Mouse (Mus musculus) midbrain, embryonic 11.5 days (tissue): Measurements from ENCODE around the gene Mrpl9. TPM values are rescaled to one million over a fixed set of nuclear protein-coding genes. Genes with fewer than 3 reads are reported as not detected.
A peak's percentile ranks its signal among the peaks of the same experiment; 100 is the strongest.

ENCODE experiments used
- ATAC-seq: fragments of 200-750 bp; cut with Nextera tagmentation; 2 replicates; pipeline ENCODE4 v1.8.0; 2017; ENCODE audit warnings: moderate TSS enrichment, moderate library complexity; ENCODE audit not compliant: low FRiP score
- DNase-seq: peaks from one replicate; pipeline ENCODE4 v3.0.0; 2015; ENCODE audit warnings: low spot score; ENCODE audit errors: missing footprints
- H3K27ac ChIP-seq: fragments of 300-500 bp; sonication (generic); 2 replicates; pipeline ENCODE4 v1.5.1; 2014; ENCODE audit warnings: low read depth, low read length
- H3K27me3 ChIP-seq: fragments of 300-500 bp; sonication (generic); 2 replicates; pipeline ENCODE4 v1.6.1; 2014; ENCODE audit warnings: mild to moderate bottlenecking, low read length, moderate library complexity, mixed read lengths; ENCODE audit not compliant: control insufficient read depth, insufficient read depth
- H3K36me3 ChIP-seq: fragments of 300-500 bp; sonication (generic); 2 replicates; pipeline ENCODE4 v1.6.1; 2014; ENCODE audit warnings: mild to moderate bottlenecking, low read length, moderate library complexity, mixed read lengths; ENCODE audit not compliant: control insufficient read depth, insufficient read depth
- H3K4me1 ChIP-seq: fragments of 300-500 bp; sonication (generic); 2 replicates; pipeline ENCODE4 v1.6.1; 2014; ENCODE audit warnings: low read length; ENCODE audit not compliant: control insufficient read depth, insufficient read depth
- H3K4me2 ChIP-seq: fragments of 300-500 bp; sonication (generic); 2 replicates; pipeline ENCODE4 v1.6.1; 2014; ENCODE audit warnings: mild to moderate bottlenecking, moderate library complexity
- H3K4me3 ChIP-seq: fragments of 300-500 bp; sonication (generic); 2 replicates; pipeline ENCODE4 v1.5.1; 2014; ENCODE audit warnings: low read depth, low read length
- H3K9ac ChIP-seq: fragments of 300-500 bp; sonication (generic); 2 replicates; pipeline ENCODE4 v1.6.1; 2014; ENCODE audit warnings: low read length
- H3K9me3 ChIP-seq: fragments of 300-500 bp; sonication (generic); 2 replicates; pipeline ENCODE4 v1.6.1; 2016; ENCODE audit warnings: low read length; ENCODE audit not compliant: control insufficient read depth
- WGBS: fragments of 180-500 bp; shearing (Covaris S2); extraction: QIAGEN DNeasy Blood & Tissue Kit; methylation state at CpG from one replicate; pipeline ENCODE4 v1.1.7; 2014; 5-methylcytosine and 5-hydroxymethylcytosine counted together
- polyA plus RNA-seq: library from polyadenylated mRNA; unstranded; fragments of >200 nt; fragmentation: Nextera tagmentation; extraction: Ambion mirVana; gene quantifications from 2 replicates; pipeline ENCODE4 v1.2.1, GENCODE M21; 2014

Mrpl9 gene
- polyA plus RNA-seq, 1 experiment from 2014 or later: 71.1 TPM

GRCm38 (mm10) chr3:94482764-94483385 lies 39.8 kb downstream of the Mrpl9 start:
- H3K4me3 ChIP-seq: no peak overlapping the region
- H3K36me3 ChIP-seq: peaks cover 3% of the 10 kb centered on the region; the same call in 1 of the 2 replicates
- peaks cover 57% of the 10 kb centered on the region for H3K4me1 ChIP-seq

GRCm38 (mm10) chr3:94483790-94484439 lies 40.8 kb downstream of the Mrpl9 start:
- peak overlapping the region; percentile 44 for H3K9ac ChIP-seq
- H3K4me3 ChIP-seq: peak overlapping the region; percentile 8; the same call in 1 of the 2 replicates
- no peaks in the 10 kb centered on the region for H3K27me3 ChIP-seq
- ATAC-seq (peak; percentile 95), DNase-seq (peak; percentile 100)
- H3K4me1 ChIP-seq: peaks cover 53% of the 10 kb centered on the region
- H3K9me3 ChIP-seq: no peaks in the 10 kb centered on the region
- peak overlapping the region; percentile 44 for H3K4me2 ChIP-seq
- H3K36me3 ChIP-seq: peaks cover 4% of the 10 kb centered on the region; the same call in 1 of the 2 replicates
- whole genome bisulfite sequencing: 7% methylated on average over 20 of the region's 20 CpGs
- H3K27ac ChIP-seq: peak overlapping the region; percentile 87

More at GRCm38 (mm10) chr3:94482764-94483385, 39.8 kb downstream of the Mrpl9 start:
- no peaks in the 10 kb centered on the region for H3K9me3 ChIP-seq
- H3K9ac ChIP-seq: no peak overlapping the region
- H3K27ac ChIP-seq: peak overlapping the region; percentile 85
- DNase-seq: no peak
- ATAC-seq: no peak
- H3K4me2 ChIP-seq: no peak overlapping the region
- H3K27me3 ChIP-seq: no peaks in the 10 kb centered on the region
- WGBS: 85% methylated on average over 17 of the region's 17 CpGs

- ATAC-seq (no peak), DNase-seq (no peak)
- Histone ChIP-seq H3K4me2 (no peak overlapping the region), H3K9ac (no peak overlapping the region), H3K27me3 (no peaks in the 10 kb centered on the region), H3K36me3 (peaks cover 9% of the 10 kb centered on the region; the same call in 1 of the 2 replicates), H3K9me3 (no peaks in the 10 kb centered on the region), H3K4me3 (no peak overlapping the region), H3K27ac (no peak overlapping the region), H3K4me1 (peaks cover 44% of the 10 kb centered on the region)
- 65% methylated on average over 7 of the region's 7 CpGs for WGBS
Measured at GRCm38 (mm10) chr3:94485922-94486321, 42.8 kb downstream of the Mrpl9 start.

GRCm38 (mm10) chr3:94487581-94487980 lies 44.5 kb downstream of the Mrpl9 start:
- peaks cover 38% of the 10 kb centered on the region for H3K4me1 ChIP-seq

GRCm38 (mm10) chr3:94497162-94497561 lies 54.0 kb downstream of the Mrpl9 start:
- Histone ChIP-seq H3K36me3 (no peaks in the 10 kb centered on the region), H3K4me2 (no peak overlapping the region), H3K9me3 (no peaks in the 10 kb centered on the region), H3K4me3 (no peak overlapping the region), H3K27me3 (no peaks in the 10 kb centered on the region), H3K9ac (no peak overlapping the region), H3K27ac (no peak overlapping the region), H3K4me1 (no peaks in the 10 kb centered on the region)
- 75% methylated on average over 4 of the region's 4 CpGs for WGBS
- ATAC-seq (no peak), DNase-seq (no peak)

More at GRCm38 (mm10) chr3:94487581-94487980, 44.5 kb downstream of the Mrpl9 start:
- Histone ChIP-seq H3K4me2 (no peak overlapping the region), H3K27ac (no peak overlapping the region), H3K4me3 (no peak overlapping the region), H3K9ac (no peak overlapping the region), H3K27me3 (no peaks in the 10 kb centered on the region), H3K9me3 (no peaks in the 10 kb centered on the region), H3K36me3 (peaks cover 9% of the 10 kb centered on the region; the same call in 1 of the 2 replicates)
- ATAC-seq: no peak
- 81% methylated on average over 6 of the region's 6 CpGs for WGBS
- DNase-seq: no peak

Other genes with a start within 250 kb of the Mrpl9 start
- not detected in 2 replicates for gene Gm5286, start 246.6 kb upstream of the Mrpl9 start, polyA plus RNA-seq
- gene Gm4778, start 179.3 kb upstream of the Mrpl9 start, polyA plus RNA-seq: not detected in 2 replicates
- gene Them4, start 133.2 kb upstream of the Mrpl9 start, polyA plus RNA-seq: 12.8 and 14.5 TPM in 2 replicates
- 0.11 TPM in 1 of 2 replicates, not detected in the other for gene Them5, start 101.2 kb upstream of the Mrpl9 start, polyA plus RNA-seq
- 0.87 and 1.4 TPM in 2 replicates for gene C2cd4d, start 80.9 kb upstream of the Mrpl9 start, polyA plus RNA-seq
- gene Rorc, start 70.5 kb upstream of the Mrpl9 start, polyA plus RNA-seq: 0.10 and 0.14 TPM in 2 replicates
- gene Lingo4, start 44.8 kb upstream of the Mrpl9 start, polyA plus RNA-seq: 0.17 and 0.37 TPM in 2 replicates
- 55.3 and 63.2 TPM in 2 replicates for gene Tdrkh, start 30.0 kb upstream of the Mrpl9 start, polyA plus RNA-seq
- 0.12 TPM in 1 of 2 replicates, not detected in the other for gene Oaz3, start 597 bp downstream of the Mrpl9 start, polyA plus RNA-seq
- gene Celf3, start 35.0 kb downstream of the Mrpl9 start, polyA plus RNA-seq: 150 and 154 TPM in 2 replicates
- 15.3 TPM in 2 replicates for gene Riiad1, start 37.0 kb downstream of the Mrpl9 start, polyA plus RNA-seq
- 39.4 and 43.0 TPM in 2 replicates for gene Snx27, start 139.4 kb downstream of the Mrpl9 start, polyA plus RNA-seq
- not detected in 2 replicates for gene Gm10972, start 199.8 kb downstream of the Mrpl9 start, polyA plus RNA-seq
- gene Tuft1, start 215.6 kb downstream of the Mrpl9 start, polyA plus RNA-seq: 4.2 and 4.5 TPM in 2 replicates